Mouse (Mus musculus): ENCODE measurements around the gene Six1. TPM values are rescaled to one million over a fixed set of nuclear protein-coding genes. Genes with fewer than 3 reads are reported as not detected.
A peak's percentile ranks its signal among the peaks of the same experiment; 100 is the strongest.

Gene Six1
- polyA plus RNA-seq, 1 experiment from 2014 or later, result 0.70 TPM

DNA sequence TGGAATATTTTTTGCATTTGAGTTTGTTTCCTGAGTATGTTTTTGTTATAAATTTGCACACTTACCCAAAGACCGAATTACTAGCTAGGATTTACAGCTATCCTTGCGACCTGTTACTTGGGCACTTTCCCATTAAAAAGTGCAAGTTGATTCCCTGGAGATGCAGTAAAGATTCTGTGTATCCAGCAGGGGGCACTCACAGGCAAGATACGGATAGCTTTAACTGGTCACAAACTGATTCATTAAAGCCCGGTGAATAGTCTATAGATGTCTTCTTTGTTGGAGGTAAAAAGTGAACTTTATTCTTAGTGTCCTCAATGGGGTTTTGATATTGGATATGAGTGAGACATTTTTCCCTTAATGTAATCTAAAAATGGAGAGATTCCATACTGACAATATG lies 32.7 kb downstream of the Six1 start:
- peak; percentile 85 for DNase-seq (ENCODE audit: low spot score)
- no peaks in the 10 kb centered on the region for H3K27me3 ChIP-seq (replicated peaks; ENCODE audit: insufficient read depth, low read length)
- TF ChIP-seq EP300 (IDR thresholded peaks at IDR 0.05) (no peak), CTCF (IDR thresholded peaks at IDR 0.05) (peak; percentile 85)
- H3K4me3 ChIP-seq (ENCODE audit: low read depth, low read length), result no peak overlapping the region
- H3K9me3 ChIP-seq (ENCODE audit: low read length), result no peaks in the 10 kb centered on the region
- H3K4me1 ChIP-seq (ENCODE audit: insufficient read depth, low read depth, low read length), result no peaks in the 10 kb centered on the region
- no peak overlapping the region for H3K9ac ChIP-seq (replicated peaks; ENCODE audit: low read depth)
- 3% methylated on average over 4 of the region's 4 CpGs for WGBS
- H3K4me2 ChIP-seq (replicated peaks; ENCODE audit: low read depth, low read length), result no peak overlapping the region
- ATAC-seq, result no peak
- H3K27ac ChIP-seq (ENCODE audit: low read length), result no peak overlapping the region
- no peaks in the 10 kb centered on the region for H3K36me3 ChIP-seq (ENCODE audit: insufficient read depth, low read length)

DNA sequence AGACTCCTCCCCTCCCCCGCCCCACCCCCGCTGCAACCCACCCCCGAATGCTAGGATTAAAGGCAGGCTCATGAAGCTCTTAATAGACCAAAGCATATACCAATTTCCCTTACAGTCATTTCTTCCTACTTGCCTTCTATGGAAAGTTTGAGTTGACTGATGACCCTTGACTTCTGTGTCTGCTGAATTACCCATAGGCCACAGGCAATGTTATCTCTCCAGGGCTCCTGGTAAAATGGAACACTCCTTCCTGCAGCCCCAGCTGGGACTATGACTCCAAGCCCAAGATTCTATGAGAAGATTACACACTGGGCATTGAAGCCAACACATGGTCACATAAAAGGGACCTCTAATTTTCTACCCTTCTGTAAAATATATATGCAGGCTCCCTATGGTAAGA lies 33.3 kb downstream of the Six1 start:
- TF ChIP-seq EP300 (IDR thresholded peaks at IDR 0.05), result no peak
- no peak for TF ChIP-seq CTCF (IDR thresholded peaks at IDR 0.05)
- no peak overlapping the region for H3K4me3 ChIP-seq (ENCODE audit: low read depth, low read length)
- no peaks in the 10 kb centered on the region for H3K36me3 ChIP-seq (ENCODE audit: insufficient read depth, low read length)
- no peaks in the 10 kb centered on the region for H3K27me3 ChIP-seq (replicated peaks; ENCODE audit: insufficient read depth, low read length)
- no peak overlapping the region for H3K9ac ChIP-seq (replicated peaks; ENCODE audit: low read depth)
- no peak for ATAC-seq
- H3K9me3 ChIP-seq (ENCODE audit: low read length), result no peaks in the 10 kb centered on the region
- H3K4me1 ChIP-seq (ENCODE audit: insufficient read depth, low read depth, low read length), result no peaks in the 10 kb centered on the region
- 5% methylated on average over 3 of the region's 3 CpGs for WGBS
- no peak for DNase-seq (ENCODE audit: low spot score)
- H3K27ac ChIP-seq (ENCODE audit: low read length), result no peak overlapping the region
- no peak overlapping the region for H3K4me2 ChIP-seq (replicated peaks; ENCODE audit: low read depth, low read length)

DNA sequence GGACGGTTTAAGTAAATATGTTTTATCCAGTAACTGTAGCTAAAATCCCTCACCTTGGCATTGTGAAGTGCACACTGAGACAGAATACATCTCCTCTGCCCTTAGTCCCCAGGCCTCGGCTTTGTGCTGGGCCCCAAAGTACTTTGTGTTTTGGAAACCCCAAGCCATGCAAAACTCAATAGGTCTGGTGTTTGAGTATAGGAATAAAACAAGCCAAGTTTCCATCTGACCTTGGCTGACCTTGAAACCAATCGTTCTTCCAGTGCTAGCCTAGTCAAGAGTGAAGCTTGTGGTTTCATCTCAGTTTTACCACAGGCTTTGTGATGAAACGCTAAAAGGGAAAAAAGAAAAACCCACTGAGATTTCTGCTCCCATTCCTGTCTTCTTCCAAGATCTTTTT lies 34.8 kb downstream of the Six1 start:
- Histone ChIP-seq H3K27me3 (replicated peaks; ENCODE audit: insufficient read depth, low read length) (no peaks in the 10 kb centered on the region), H3K9me3 (ENCODE audit: low read length) (no peaks in the 10 kb centered on the region), H3K4me3 (ENCODE audit: low read depth, low read length) (no peak overlapping the region), H3K36me3 (ENCODE audit: insufficient read depth, low read length) (no peaks in the 10 kb centered on the region), H3K4me2 (replicated peaks; ENCODE audit: low read depth, low read length) (no peak overlapping the region), H3K4me1 (ENCODE audit: insufficient read depth, low read depth, low read length) (no peaks in the 10 kb centered on the region), H3K27ac (ENCODE audit: low read length) (no peak overlapping the region), H3K9ac (replicated peaks; ENCODE audit: low read depth) (no peak overlapping the region)
- no peak for DNase-seq (ENCODE audit: low spot score)
- WGBS, result 57% methylated on average over 4 of the region's 4 CpGs
- TF ChIP-seq CTCF (IDR thresholded peaks at IDR 0.05) (no peak), EP300 (IDR thresholded peaks at IDR 0.05) (no peak)
- no peak for ATAC-seq

DNA sequence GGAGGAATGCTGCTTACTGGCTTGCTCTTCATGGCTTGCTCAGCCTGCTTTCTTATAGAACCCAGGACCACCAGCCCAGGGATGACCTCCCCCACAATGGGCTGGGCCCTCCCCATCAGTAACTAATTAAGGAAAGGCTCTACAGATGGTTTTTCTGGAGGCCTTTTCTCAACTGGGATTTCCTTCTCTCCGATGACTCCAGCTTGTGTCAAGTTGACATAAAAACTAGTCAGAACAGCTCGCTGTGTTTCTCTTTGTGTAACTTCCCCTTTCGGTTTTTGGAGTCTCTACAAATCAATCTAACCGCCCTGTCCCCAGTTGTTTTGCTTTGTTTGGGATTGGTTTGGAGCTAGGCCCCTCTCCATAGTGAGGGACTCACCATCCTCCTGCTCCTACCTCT lies 37.5 kb downstream of the Six1 start:
- ATAC-seq (no peak), DNase-seq (ENCODE audit: low spot score) (no peak)
- 80% methylated on average over 4 of the region's 4 CpGs for WGBS
- Histone ChIP-seq H3K4me1 (ENCODE audit: insufficient read depth, low read depth, low read length) (0 out of 2 replicates have a peak, but pooled peaks cover 5% of the 10 kb centered on the region), H3K4me3 (ENCODE audit: low read depth, low read length) (no peak overlapping the region), H3K27ac (ENCODE audit: low read length) (no peak overlapping the region), H3K27me3 (replicated peaks; ENCODE audit: insufficient read depth, low read length) (no peaks in the 10 kb centered on the region), H3K4me2 (replicated peaks; ENCODE audit: low read depth, low read length) (no peak overlapping the region), H3K9me3 (ENCODE audit: low read length) (no peaks in the 10 kb centered on the region), H3K9ac (replicated peaks; ENCODE audit: low read depth) (no peak overlapping the region), H3K36me3 (ENCODE audit: insufficient read depth, low read length) (no peaks in the 10 kb centered on the region)
- no peak for TF ChIP-seq EP300 (IDR thresholded peaks at IDR 0.05)
- no peak for TF ChIP-seq CTCF (IDR thresholded peaks at IDR 0.05)

DNA sequence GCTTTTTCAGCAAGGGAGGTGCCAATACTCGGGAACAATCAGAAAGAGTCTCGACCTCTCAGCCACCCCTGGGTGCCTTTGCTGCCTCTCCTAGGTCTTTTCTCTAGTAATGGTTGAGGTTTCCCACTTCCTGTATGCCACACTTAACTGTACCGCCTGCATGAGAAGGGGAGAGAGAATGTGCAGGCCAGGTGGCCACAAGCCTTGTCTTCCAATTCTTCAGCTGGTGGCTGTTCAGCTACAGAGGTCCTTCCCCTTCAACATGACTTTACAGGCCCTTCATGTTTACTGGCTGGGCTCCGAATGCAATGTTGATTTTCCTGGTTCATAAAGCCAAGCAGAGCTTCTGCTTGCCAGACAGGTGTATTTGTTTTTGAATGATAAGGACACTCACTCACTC lies 39.4 kb downstream of the Six1 start:
- Histone ChIP-seq H3K4me3 (ENCODE audit: low read depth, low read length) (no peak overlapping the region), H3K36me3 (ENCODE audit: insufficient read depth, low read length) (no peaks in the 10 kb centered on the region), H3K9me3 (ENCODE audit: low read length) (no peaks in the 10 kb centered on the region), H3K27me3 (replicated peaks; ENCODE audit: insufficient read depth, low read length) (no peaks in the 10 kb centered on the region), H3K27ac (ENCODE audit: low read length) (no peak overlapping the region), H3K9ac (replicated peaks; ENCODE audit: low read depth) (no peak overlapping the region), H3K4me2 (replicated peaks; ENCODE audit: low read depth, low read length) (no peak overlapping the region), H3K4me1 (ENCODE audit: insufficient read depth, low read depth, low read length) (0 out of 2 replicates have a peak, but pooled peaks cover 5% of the 10 kb centered on the region)
- WGBS, result 51% methylated on average over 4 of the region's 4 CpGs
- TF ChIP-seq EP300 (IDR thresholded peaks at IDR 0.05), result no peak
- TF ChIP-seq CTCF (IDR thresholded peaks at IDR 0.05), result no peak
- peak; percentile 19; the same call in 1 of the 2 replicates for ATAC-seq
- peak; percentile 37 for DNase-seq (ENCODE audit: low spot score)

DNA sequence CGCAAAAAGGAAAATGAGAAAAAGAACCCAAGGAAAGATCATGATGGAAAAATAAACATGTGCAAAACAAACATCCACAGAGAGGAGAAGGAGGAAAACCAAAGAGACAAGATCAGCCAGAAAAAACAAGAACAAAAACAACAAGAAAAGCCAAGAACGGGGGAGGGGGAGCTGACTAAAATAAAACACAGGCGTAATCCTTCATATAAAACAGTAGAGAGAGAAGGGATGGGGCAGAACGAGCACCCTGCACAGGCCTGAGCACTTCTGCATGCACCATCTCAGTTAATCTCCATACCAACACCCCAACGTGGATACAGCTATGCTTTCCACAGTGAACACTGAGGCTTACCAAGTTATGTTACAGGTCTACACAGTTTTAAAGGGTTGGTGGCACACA lies 40.9 kb downstream of the Six1 start:
- Histone ChIP-seq H3K36me3 (ENCODE audit: insufficient read depth, low read length) (no peaks in the 10 kb centered on the region), H3K4me1 (ENCODE audit: insufficient read depth, low read depth, low read length) (0 out of 2 replicates have a peak, but pooled peaks cover 5% of the 10 kb centered on the region), H3K9me3 (ENCODE audit: low read length) (no peaks in the 10 kb centered on the region), H3K4me2 (replicated peaks; ENCODE audit: low read depth, low read length) (no peak overlapping the region), H3K27ac (ENCODE audit: low read length) (no peak overlapping the region), H3K9ac (replicated peaks; ENCODE audit: low read depth) (no peak overlapping the region), H3K27me3 (replicated peaks; ENCODE audit: insufficient read depth, low read length) (no peaks in the 10 kb centered on the region), H3K4me3 (ENCODE audit: low read depth, low read length) (no peak overlapping the region)
- TF ChIP-seq CTCF (IDR thresholded peaks at IDR 0.05) (no peak), EP300 (IDR thresholded peaks at IDR 0.05) (no peak)
- WGBS, result 43% methylated on average over 5 of the region's 5 CpGs
- ATAC-seq (no peak), DNase-seq (ENCODE audit: low spot score) (no peak)

Data from lung, postnatal 0 days (tissue).